Mouse (Mus musculus): ENCODE measurements around the gene Rnf216. TPM values are rescaled to one million over a fixed set of nuclear protein-coding genes. Genes with fewer than 3 reads are reported as not detected.

Rnf216 gene
- polyA plus RNA-seq, 1 experiment from 2014 or later, result 49.5 TPM

DNA sequence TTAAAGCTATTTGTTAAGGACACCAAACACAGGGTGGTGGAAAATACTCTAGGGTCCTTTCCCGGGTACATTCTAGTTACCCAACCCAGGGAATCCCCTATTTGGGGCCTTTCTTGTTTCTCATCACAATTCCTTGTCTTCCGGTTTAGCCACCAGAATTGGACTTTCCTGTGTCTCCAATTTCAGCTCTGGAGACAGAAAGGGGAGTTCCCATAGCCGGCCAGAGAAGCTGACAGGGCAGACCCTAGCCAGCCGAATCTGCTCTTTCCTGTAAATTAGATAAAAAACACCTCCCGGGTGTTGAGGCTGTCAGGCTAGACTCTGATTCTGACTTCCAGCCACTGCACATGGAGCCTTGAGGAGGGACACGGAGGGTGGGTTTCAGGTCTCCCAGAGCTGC lies 163.2 kb downstream of the Rnf216 start:
- DNase-seq (ENCODE audit: low spot score), result no peak
- Histone ChIP-seq H3K27ac (ENCODE audit: low read depth, low read length) (no peak overlapping the region), H3K4me1 (replicated peaks; ENCODE audit: control insufficient read depth, insufficient read depth, low read length) (no peaks in the 10 kb centered on the region), H3K36me3 (ENCODE audit: control insufficient read depth, insufficient read depth, low read length) (no peaks in the 10 kb centered on the region), H3K4me2 (replicated peaks; ENCODE audit: low read depth, low read length) (no peak overlapping the region), H3K27me3 (ENCODE audit: control insufficient read depth, insufficient read depth, low read length) (no peaks in the 10 kb centered on the region), H3K9ac (ENCODE audit: low read depth, low read length) (no peak overlapping the region), H3K9me3 (ENCODE audit: control insufficient read depth, low read length) (no peaks in the 10 kb centered on the region), H3K4me3 (ENCODE audit: low read depth, low read length) (no peak overlapping the region)
- ATAC-seq (ENCODE audit: low FRiP score), result no peak
- 58% methylated on average over 6 of the region's 6 CpGs for WGBS

DNA sequence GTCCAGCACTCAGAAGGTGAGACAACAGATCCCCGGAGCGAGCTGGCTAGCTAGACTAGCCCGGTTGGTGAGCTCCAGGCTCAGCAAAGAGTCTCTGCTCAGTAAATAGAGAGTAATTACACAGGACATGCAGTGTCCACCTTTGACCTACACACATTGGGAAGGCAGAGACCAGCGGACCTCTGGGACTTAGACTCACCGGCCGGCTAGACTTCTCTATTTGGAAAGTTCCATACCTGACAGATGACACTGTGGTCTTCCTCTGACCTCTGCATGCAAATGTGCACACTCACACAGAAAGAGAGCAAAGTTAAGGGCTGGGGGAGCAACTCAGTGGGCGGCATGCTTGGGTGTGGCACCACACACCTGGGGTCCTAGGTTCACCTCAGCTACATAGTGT lies 165.3 kb downstream of the Rnf216 start:
- ATAC-seq (ENCODE audit: low FRiP score) (no peak), DNase-seq (ENCODE audit: low spot score) (no peak)
- no peaks in the 10 kb centered on the region for H3K36me3 ChIP-seq (ENCODE audit: control insufficient read depth, insufficient read depth, low read length)
- 63% methylated on average over 7 of the region's 7 CpGs for WGBS
- H3K4me1 ChIP-seq (replicated peaks; ENCODE audit: control insufficient read depth, insufficient read depth, low read length), result no peaks in the 10 kb centered on the region
- no peak overlapping the region for H3K27ac ChIP-seq (ENCODE audit: low read depth, low read length)
- H3K9ac ChIP-seq (ENCODE audit: low read depth, low read length), result no peak overlapping the region
- no peak overlapping the region for H3K4me3 ChIP-seq (ENCODE audit: low read depth, low read length)
- no peak overlapping the region for H3K4me2 ChIP-seq (replicated peaks; ENCODE audit: low read depth, low read length)
- H3K9me3 ChIP-seq (ENCODE audit: control insufficient read depth, low read length), result no peaks in the 10 kb centered on the region
- H3K27me3 ChIP-seq (ENCODE audit: control insufficient read depth, insufficient read depth, low read length), result no peaks in the 10 kb centered on the region

GRCm38 (mm10) chr5:142944979-142945682 lies 167.7 kb downstream of the Rnf216 start:
- 62% methylated on average over 8 of the region's 8 CpGs for WGBS
- Histone ChIP-seq H3K27me3 (ENCODE audit: control insufficient read depth, insufficient read depth, low read length) (no peaks in the 10 kb centered on the region), H3K9me3 (ENCODE audit: control insufficient read depth, low read length) (no peaks in the 10 kb centered on the region), H3K9ac (ENCODE audit: low read depth, low read length) (no peak overlapping the region), H3K4me2 (replicated peaks; ENCODE audit: low read depth, low read length) (no peak overlapping the region), H3K4me3 (ENCODE audit: low read depth, low read length) (no peak overlapping the region), H3K36me3 (ENCODE audit: control insufficient read depth, insufficient read depth, low read length) (no peaks in the 10 kb centered on the region), H3K4me1 (replicated peaks; ENCODE audit: control insufficient read depth, insufficient read depth, low read length) (no peaks in the 10 kb centered on the region), H3K27ac (ENCODE audit: low read depth, low read length) (no peak overlapping the region)
- DNase-seq (ENCODE audit: low spot score) (no peak), ATAC-seq (ENCODE audit: low FRiP score) (no peak)

Other genes with a start within 250 kb of the Rnf216 start
- 12.1 and 14.5 TPM in 2 replicates for gene Fbxl18, start 217.6 kb downstream of the Rnf216 start, polyA plus RNA-seq (2014; fragmentation: Nextera tagmentation; extraction: Ambion mirVana)
- gene Actb, start 206.2 kb downstream of the Rnf216 start, polyA plus RNA-seq (2014; fragmentation: Nextera tagmentation; extraction: Ambion mirVana), result 15,671 and 16,656 TPM in 2 replicates
- 570 and 615 TPM in 2 replicates for gene Fscn1, start 152.7 kb downstream of the Rnf216 start, polyA plus RNA-seq (2014; fragmentation: Nextera tagmentation; extraction: Ambion mirVana)
- not detected in 2 replicates for gene Olfr718-ps1, start 34.6 kb upstream of the Rnf216 start, polyA plus RNA-seq (2014; fragmentation: Nextera tagmentation; extraction: Ambion mirVana)
- 12.7 and 17.0 TPM in 2 replicates for gene Rbak, start 67.8 kb upstream of the Rnf216 start, polyA plus RNA-seq (2014; fragmentation: Nextera tagmentation; extraction: Ambion mirVana)
- not detected in 2 replicates for gene Spdye4b, start 68.0 kb upstream of the Rnf216 start, polyA plus RNA-seq (2014; fragmentation: Nextera tagmentation; extraction: Ambion mirVana)
- not detected in 2 replicates for gene Spdye4a, start 113.9 kb upstream of the Rnf216 start, polyA plus RNA-seq (2014; fragmentation: Nextera tagmentation; extraction: Ambion mirVana)
- gene Zfp12, start 122.2 kb upstream of the Rnf216 start, polyA plus RNA-seq (2014; fragmentation: Nextera tagmentation; extraction: Ambion mirVana), result 20.3 and 24.3 TPM in 2 replicates
- gene Zfp316, start 157.0 kb upstream of the Rnf216 start, polyA plus RNA-seq (2014; fragmentation: Nextera tagmentation; extraction: Ambion mirVana), result 3.4 and 3.6 TPM in 2 replicates
- gene Zfp853, start 180.6 kb upstream of the Rnf216 start, polyA plus RNA-seq (2014; fragmentation: Nextera tagmentation; extraction: Ambion mirVana), result not detected in 2 replicates
- gene E130309D02Rik, start 202.4 kb upstream of the Rnf216 start, polyA plus RNA-seq (2014; fragmentation: Nextera tagmentation; extraction: Ambion mirVana), result 34.1 and 42.9 TPM in 2 replicates
- 75.1 and 80.2 TPM in 2 replicates for gene Zdhhc4, start 216.3 kb upstream of the Rnf216 start, polyA plus RNA-seq (2014; fragmentation: Nextera tagmentation; extraction: Ambion mirVana)
- 0.42 and 0.49 TPM in 2 replicates for gene Grid2ip, start 244.3 kb upstream of the Rnf216 start, polyA plus RNA-seq (2014; fragmentation: Nextera tagmentation; extraction: Ambion mirVana)

Data from hindbrain, embryonic 11.5 days (tissue).